Mouse (Mus musculus): Measurements from ENCODE around the gene Rbm25.
"Not testable (repeated sequence)": the region's sequence is repeated elsewhere in the genome, so short reads cannot be mapped to it uniquely, and the experiment has no call there.

Gene Rbm25

DNA sequence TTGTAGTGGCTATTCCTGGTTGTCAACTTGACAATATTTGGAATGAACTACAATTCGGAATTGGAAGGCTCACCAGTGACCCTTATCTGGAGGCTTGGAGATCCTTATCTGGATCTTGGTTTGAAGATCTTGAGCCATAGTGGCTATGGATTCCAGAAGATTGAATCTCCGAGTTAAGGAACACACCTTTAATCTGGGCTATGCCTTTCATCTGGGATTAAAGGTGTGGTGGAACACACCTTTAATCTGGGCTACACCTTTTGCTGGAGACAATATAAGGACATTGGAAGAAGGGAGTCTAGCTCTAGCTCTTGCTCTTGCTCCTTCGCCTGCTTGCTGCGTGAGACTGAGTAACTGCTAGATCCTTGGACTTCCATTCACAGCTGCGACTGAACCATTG, at the start of gene Rbm25:
Rbm25 (plus strand) TSS at position 301 of the 400 bp plus-strand sequence.
- DNase-seq (ENCODE audit: low read depth in 2 of 2, low spot score in 2 of 2), result not testable (repeated sequence)

GRCm38 (mm10) chr12:83582106-83582505, 48.9 kb upstream of the Rbm25 start:
- no peak for DNase-seq (ENCODE audit: low read depth in 2 of 2, low spot score in 2 of 2)

GRCm38 (mm10) chr12:83582747-83583146, 48.3 kb upstream of the Rbm25 start:
- no peak for DNase-seq (ENCODE audit: low read depth in 2 of 2, low spot score in 2 of 2)

DNA sequence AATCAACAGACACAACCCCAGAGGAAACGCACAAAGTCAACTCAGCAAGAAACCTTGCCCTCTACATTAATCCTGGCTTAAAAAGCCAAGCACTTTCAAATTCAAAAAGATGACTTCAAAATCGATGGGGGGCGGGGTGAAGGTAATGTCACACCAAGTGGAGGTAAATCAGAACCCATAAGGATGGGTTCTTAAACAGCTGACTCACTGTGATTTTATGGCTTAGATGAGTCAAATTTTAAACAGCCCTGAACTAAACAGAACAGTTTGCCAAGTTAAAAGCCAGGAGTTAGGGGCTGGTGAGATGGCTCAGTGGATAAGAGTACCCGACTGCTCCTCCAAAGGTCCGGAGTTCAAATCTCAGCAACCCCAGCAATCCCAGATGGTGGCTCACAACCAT, 44.4 kb upstream of the Rbm25 start:
- no peak for DNase-seq (ENCODE audit: low read depth in 2 of 2, low spot score in 2 of 2)

- no peak for DNase-seq (ENCODE audit: low read depth in 2 of 2, low spot score in 2 of 2)
Observed at GRCm38 (mm10) chr12:83591754-83592501, 39.1 kb upstream of the Rbm25 start.

DNA sequence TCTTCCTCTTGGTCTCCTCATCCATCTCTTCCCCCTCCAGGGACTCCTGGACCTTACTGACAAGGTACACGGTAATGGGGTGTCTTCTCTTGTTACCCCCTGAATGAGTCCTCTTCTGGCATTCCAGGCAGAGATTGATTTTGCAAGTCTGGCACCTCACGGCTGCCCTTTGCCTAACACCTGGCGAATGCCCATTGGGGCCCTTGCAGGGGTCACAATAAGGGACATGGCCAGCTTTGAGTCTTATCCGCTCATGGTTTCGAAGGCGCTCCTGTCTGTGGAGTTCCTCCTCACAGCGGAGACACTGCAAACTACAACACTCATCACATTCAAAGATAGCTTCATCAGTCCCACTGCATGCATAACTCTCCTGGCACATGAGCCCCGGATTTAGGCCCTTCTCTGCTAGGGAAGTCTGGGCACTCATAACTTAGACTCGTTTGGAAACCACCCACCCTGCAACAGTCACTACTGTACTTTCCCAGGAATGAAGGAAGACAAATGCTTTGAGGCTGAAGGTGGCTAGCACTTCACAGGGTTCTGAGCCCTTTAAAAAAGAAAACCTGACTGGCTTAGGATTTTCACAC, 36.5 kb upstream of the Rbm25 start:
- DNase-seq (ENCODE audit: low read depth in 2 of 2, low spot score in 2 of 2), result no peak

- DNase-seq (ENCODE audit: low read depth in 2 of 2, low spot score in 2 of 2), result no peak
Observed at GRCm38 (mm10) chr12:83596191-83596954, 34.7 kb upstream of the Rbm25 start.

DNA sequence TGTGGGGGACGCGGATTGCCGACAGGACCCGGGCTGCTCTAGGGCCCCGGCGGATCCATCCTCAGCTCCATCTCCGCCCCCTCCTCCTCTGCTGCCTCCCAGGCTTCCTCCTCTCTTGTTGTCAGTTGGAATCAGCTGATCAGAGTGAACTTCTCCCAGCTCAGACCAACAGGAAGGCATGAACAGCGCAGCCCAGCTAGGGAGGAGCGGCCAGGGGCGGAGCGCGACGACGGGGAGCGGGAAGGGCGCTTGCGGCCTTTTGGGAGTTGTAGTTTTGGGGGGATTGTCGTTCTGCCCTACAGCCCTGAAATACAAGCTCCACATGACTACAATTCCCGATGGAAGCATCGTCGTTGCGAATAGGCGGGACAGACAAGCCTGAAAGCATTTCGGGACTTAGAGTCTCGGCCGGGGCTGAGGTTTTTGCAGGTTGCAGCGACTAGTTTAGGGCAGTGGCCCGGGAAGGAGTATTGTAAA, 34.0 kb upstream of the Rbm25 start, which contains the start of gene Zfyve1:
Zfyve1 (minus strand) TSS at position 198 of the 477 bp plus-strand sequence.
- peak; percentile 83 to 86 for DNase-seq (ENCODE audit: low read depth in 2 of 2, low spot score in 2 of 2)

DNA sequence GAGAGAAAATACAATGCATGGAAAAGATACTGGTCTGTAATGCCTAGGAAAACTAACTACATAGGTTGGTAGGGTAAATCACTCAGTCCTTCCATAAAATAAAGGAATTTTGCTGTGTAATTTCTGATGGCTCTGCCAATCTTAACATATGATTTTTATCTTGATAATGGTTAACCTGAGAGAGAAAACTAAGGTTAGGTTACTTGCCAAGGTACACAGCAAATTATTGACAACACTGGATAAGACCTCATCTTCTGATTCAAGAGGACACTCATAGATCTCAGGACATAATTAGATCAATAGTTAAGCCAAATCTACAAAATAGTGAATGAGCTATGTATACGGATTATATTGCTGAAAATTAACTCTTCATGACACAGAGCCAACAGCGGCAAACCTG, 33.2 kb upstream of the Rbm25 start:
- DNase-seq (ENCODE audit: low read depth in 2 of 2, low spot score in 2 of 2), result no peak

- no peak for DNase-seq (ENCODE audit: low read depth in 2 of 2, low spot score in 2 of 2)
Observed at GRCm38 (mm10) chr12:83602285-83602684, 28.8 kb upstream of the Rbm25 start.

DNA sequence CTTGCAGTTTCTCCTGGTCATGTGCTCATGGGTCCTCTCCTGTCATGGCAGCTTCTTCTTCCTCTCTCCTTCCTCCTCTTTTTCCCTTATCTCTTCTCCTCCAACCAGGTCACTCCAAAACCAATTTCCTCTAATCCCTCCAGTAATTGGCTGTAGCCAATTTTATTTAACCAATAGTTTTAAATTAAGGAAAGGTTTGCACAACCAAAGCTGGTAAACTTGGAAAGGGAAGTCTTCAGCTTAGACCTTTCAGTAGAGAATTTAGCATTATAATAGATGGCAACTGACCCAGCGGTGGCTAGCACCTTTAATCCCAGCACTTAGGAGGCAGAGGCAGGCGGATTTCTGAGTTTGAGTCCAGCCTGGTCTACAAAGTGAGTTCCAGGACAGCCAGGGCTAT, 24.6 kb upstream of the Rbm25 start:
- DNase-seq (ENCODE audit: low read depth in 2 of 2, low spot score in 2 of 2), result not testable (repeated sequence)

GRCm38 (mm10) chr12:83617261-83617660, 13.8 kb upstream of the Rbm25 start:
- DNase-seq (ENCODE audit: low read depth in 2 of 2, low spot score in 2 of 2), result no peak

GRCm38 (mm10) chr12:83618981-83619380, 12.1 kb upstream of the Rbm25 start:
- no peak for DNase-seq (ENCODE audit: low read depth in 2 of 2, low spot score in 2 of 2)

DNA sequence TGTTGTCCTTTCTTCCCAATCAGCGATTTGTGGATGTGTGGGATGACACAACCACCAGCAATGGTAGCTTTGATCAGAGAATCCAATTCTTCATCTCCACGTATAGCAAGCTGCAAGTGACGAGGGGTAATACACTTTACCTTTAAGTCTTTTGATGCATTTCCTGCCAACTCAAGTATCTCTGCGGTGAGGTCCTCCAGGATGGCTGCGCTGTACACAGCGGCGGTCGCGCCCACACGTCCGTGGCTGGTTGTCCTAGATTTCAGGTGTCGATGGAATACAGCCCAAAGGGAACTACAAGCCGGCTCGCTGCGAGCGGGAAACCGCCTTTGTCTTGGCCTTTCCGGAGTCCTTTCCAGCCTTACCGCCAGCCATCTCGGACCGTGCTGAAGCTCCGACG, 10.3 kb upstream of the Rbm25 start:
- DNase-seq (ENCODE audit: low read depth in 2 of 2, low spot score in 2 of 2), result not testable (repeated sequence)

DNA sequence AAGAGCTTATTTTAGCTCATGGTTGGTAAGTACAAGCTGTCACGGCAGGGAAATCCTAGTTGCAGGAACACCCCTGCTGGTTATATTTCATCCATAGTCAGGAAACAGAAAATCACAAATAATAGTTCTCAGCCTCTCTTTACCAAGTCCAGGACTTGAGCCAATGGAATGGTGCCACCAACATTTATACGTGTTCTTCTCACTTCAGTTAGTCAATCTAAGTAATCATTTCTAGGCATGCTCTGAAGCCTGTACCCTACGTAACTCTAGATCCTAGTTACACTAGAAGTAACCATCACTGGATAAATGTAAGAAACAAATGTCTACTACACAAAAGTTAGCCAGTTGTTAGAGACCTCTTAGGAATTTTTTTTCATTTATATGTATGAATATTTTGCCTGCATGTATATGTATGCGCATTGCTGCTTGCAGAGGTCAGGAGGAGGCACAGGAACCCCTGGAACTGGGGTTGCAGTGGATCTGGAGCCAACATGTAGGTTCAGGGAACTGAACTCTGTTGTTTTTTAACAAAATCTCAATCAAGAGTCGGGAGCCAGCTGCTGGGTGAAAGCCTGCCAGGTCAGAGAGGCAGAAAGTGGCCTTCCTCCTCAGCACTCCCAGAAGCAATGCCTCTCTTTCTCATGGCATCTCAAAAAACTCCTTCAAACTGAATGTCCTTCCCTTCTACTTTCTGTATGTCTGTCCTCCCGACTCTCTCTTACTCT, 8.8 kb upstream of the Rbm25 start:
- DNase-seq (ENCODE audit: low read depth in 2 of 2, low spot score in 2 of 2), result no peak

DNA sequence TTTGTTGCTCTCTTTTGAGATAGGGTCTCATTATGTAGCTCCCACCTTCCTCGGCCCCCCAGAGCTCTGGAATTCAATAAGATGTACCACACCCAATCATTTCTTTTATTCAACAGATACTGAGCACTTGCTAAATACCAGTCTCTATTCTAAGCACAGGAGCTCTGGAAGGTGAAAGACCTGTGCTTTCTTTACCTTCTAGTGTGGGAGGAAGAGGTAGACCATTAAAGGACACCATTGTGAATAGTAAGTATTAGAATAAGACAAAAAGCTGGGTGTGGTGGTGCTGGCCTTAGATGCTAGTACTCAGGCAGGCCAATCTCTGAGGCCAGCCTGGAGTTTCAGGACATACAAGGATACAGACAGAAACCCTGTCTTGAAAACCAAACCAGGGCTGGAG, 6.7 kb upstream of the Rbm25 start:
- DNase-seq (ENCODE audit: low read depth in 2 of 2, low spot score in 2 of 2), result no peak

DNA sequence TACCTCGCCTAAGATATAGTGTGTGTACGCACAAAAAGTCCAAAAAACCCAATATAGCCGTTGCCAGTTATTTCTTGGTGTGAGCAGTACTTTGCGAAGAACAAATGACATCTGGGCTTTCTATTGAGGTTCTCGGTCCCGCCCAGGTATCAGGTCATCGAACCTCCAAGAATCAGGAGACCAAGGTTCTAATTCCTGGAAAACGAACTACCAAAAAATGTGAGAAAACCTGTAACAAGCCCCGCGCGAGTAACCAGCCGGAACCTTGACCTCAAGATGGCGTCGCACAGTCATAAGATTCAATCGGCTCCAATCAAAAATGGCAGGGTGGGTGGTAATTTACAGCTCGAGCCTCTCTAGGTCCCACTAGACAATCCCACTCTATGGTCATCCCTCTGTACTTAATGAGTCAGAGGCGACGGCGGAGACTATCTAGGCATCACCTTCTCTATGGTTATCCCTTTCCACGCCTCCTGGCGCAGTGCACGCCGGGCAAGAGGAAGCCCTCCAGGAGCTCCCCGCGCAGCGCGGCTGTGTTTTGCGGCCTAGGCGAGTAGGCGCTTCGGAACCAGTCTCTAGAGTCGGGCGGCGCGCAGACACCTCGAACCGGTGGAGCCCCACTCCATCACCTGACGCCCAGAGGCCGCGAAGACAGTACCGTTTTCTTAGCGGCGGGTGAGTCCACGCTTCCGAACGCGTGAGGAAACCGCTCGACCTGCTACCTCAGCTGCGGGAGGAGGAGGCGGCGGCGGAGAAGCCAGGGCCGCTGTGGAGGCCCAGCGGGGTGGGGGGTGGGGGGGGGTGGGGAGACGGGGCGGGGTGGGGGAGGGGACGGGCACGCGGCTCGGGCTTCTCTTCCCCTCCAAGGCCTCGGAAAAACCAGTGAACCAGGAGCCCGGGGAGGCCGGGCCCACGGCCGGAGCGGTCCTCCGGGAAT, 975 bp downstream of the Rbm25 start:
- peak; percentile 96 to 97 for DNase-seq (ENCODE audit: low read depth in 2 of 2, low spot score in 2 of 2)

GRCm38 (mm10) chr12:83632680-83633025, 1.6 kb downstream of the Rbm25 start:
- peak; percentile 32 to 46 for DNase-seq (ENCODE audit: low read depth in 2 of 2, low spot score in 2 of 2)

- DNase-seq (ENCODE audit: low read depth in 2 of 2, low spot score in 2 of 2), result no peak
Observed at GRCm38 (mm10) chr12:83633807-83634206, 2.8 kb downstream of the Rbm25 start.

DNA sequence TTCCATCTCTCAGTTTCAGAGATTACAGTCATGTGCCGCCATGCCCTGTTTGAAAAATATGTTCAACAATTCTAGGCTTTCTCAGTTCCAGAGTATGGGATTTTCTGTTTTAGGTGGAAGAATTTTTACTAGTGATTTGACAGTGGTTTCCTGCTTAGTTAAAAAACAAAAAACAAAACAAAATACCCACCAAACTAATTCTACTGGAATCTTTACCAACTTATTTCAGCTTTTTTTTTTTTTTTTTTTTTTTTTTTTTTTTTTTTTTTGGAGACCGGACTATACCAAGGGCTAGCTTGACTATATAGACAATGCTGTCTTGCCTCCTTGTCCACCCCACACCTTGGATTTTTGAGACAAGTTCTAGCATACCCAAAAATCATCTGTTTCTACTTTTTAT, 10.2 kb downstream of the Rbm25 start:
- DNase-seq (ENCODE audit: low read depth in 2 of 2, low spot score in 2 of 2), result no peak

Measured in CD8-positive naive resting alpha-beta T cell, adult 2 months (primary cell).